Mouse (Mus musculus) neural tube, embryonic 15.5 days (tissue): ENCODE measurements at regions not wholly inside any gene's neighbourhood (a gene's known extent, or its start where the extent isn't known, plus 50 kb on each side); places are given as distances from the start of the nearest gene placed in this dataset.
"Not testable (repeated sequence)": the region's sequence is repeated elsewhere in the genome, so short reads cannot be mapped to it uniquely, and the experiment has no call there.

Source experiments
- ATAC-seq: fragments of 200-750 bp; cut with Nextera tagmentation; 2 replicates; pipeline ENCODE4 v1.8.0; 2017; ENCODE audit warnings: mild to moderate bottlenecking, moderate TSS enrichment, moderate library complexity; ENCODE audit not compliant: low FRiP score
- H3K27ac ChIP-seq: fragments of 300-500 bp; sonication (generic); replicated peaks from 2 replicates; pipeline ENCODE4 v1.5.1; 2015; ENCODE audit warnings: mild to moderate bottlenecking, inconsistent platforms
- H3K27me3 ChIP-seq: fragments of 300-500 bp; sonication (generic); replicated peaks from 2 replicates; pipeline ENCODE4 v1.6.1; 2015; ENCODE audit warnings: inconsistent platforms
- H3K36me3 ChIP-seq: fragments of 300-500 bp; sonication (generic); 2 replicates; pipeline ENCODE4 v1.6.1; 2015; ENCODE audit warnings: inconsistent platforms
- H3K4me1 ChIP-seq: fragments of 300-500 bp; sonication (generic); 2 replicates; pipeline ENCODE4 v1.6.1; 2015; ENCODE audit warnings: inconsistent platforms
- H3K4me2 ChIP-seq: fragments of 300-500 bp; sonication (generic); 2 replicates; pipeline ENCODE4 v1.6.1; 2015; ENCODE audit warnings: inconsistent platforms, mild to moderate bottlenecking, moderate library complexity
- H3K4me3 ChIP-seq: fragments of 300-500 bp; sonication (generic); replicated peaks from 2 replicates; pipeline ENCODE4 v1.5.1; 2015; ENCODE audit warnings: mild to moderate bottlenecking, inconsistent platforms
- H3K9ac ChIP-seq: fragments of 300-500 bp; sonication (generic); replicated peaks from 2 replicates; pipeline ENCODE4 v1.6.1; 2015; ENCODE audit warnings: mild to moderate bottlenecking, inconsistent platforms
- H3K9me3 ChIP-seq: fragments of 300-500 bp; sonication (generic); replicated peaks from 2 replicates; pipeline ENCODE4 v1.6.1; 2016; ENCODE audit warnings: inconsistent platforms
- WGBS: fragments of 180-500 bp; shearing (Covaris S2); methylation state at CpG from one replicate; pipeline ENCODE4 v1.1.7; 2015; ENCODE audit warnings: mixed read lengths; 5-methylcytosine and 5-hydroxymethylcytosine counted together

GRCm38 (mm10) chr5:129294861-129295542 lies 198.5 kb downstream of the Adgrd1 start:
- not testable (repeated sequence) for H3K9ac ChIP-seq, ATAC-seq, H3K9me3 ChIP-seq, H3K4me1 ChIP-seq, H3K4me2 ChIP-seq, H3K27ac ChIP-seq, H3K4me3 ChIP-seq, H3K27me3 ChIP-seq, H3K36me3 ChIP-seq
- WGBS = 79% methylated on average over 8 of the region's 8 CpGs

- Histone ChIP-seq H3K4me2 (no peak overlapping the region), H3K36me3 (no peaks in the 10 kb centered on the region), H3K27ac (peak overlapping the region; percentile 51), H3K9me3 (no peaks in the 10 kb centered on the region), H3K4me1 (peaks cover 6% of the 10 kb centered on the region; the same call in 1 of the 2 replicates), H3K9ac (no peak overlapping the region), H3K27me3 (no peaks in the 10 kb centered on the region), H3K4me3 (no peak overlapping the region)
- peak; percentile 21; the same call in 1 of the 2 replicates for ATAC-seq
- 25% methylated on average over 11 of the region's 11 CpGs for WGBS
Measured at GRCm38 (mm10) chr5:129297657-129298349, 201.3 kb downstream of the Adgrd1 start.

GRCm38 (mm10) chr5:129298646-129299455 lies 202.2 kb upstream of the Sfswap start:
- H3K9ac ChIP-seq = no peak overlapping the region
- no peak for ATAC-seq
- no peaks in the 10 kb centered on the region for H3K27me3 ChIP-seq
- H3K9me3 ChIP-seq = no peaks in the 10 kb centered on the region
- no peak overlapping the region for H3K4me3 ChIP-seq
- WGBS = 12% methylated on average over 11 of the region's 11 CpGs
- H3K4me2 ChIP-seq = no peak overlapping the region
- H3K36me3 ChIP-seq = no peaks in the 10 kb centered on the region
- no peak overlapping the region for H3K27ac ChIP-seq
- peaks cover 6% of the 10 kb centered on the region; the same call in 1 of the 2 replicates for H3K4me1 ChIP-seq

GRCm38 (mm10) chr5:129299456-129299765 lies 201.6 kb upstream of the Sfswap start:
- ATAC-seq = no peak
- H3K9me3 ChIP-seq = no peaks in the 10 kb centered on the region
- 63% methylated on average over 2 of the region's 2 CpGs for WGBS
- no peak overlapping the region for H3K4me2 ChIP-seq
- no peak overlapping the region for H3K4me3 ChIP-seq
- no peaks in the 10 kb centered on the region for H3K27me3 ChIP-seq
- H3K27ac ChIP-seq = no peak overlapping the region
- no peaks in the 10 kb centered on the region for H3K36me3 ChIP-seq
- H3K9ac ChIP-seq = no peak overlapping the region
- peaks cover 6% of the 10 kb centered on the region; the same call in 1 of the 2 replicates for H3K4me1 ChIP-seq

- Histone ChIP-seq H3K27me3 (no peaks in the 10 kb centered on the region), H3K4me1 (peaks cover 6% of the 10 kb centered on the region; the same call in 1 of the 2 replicates), H3K36me3 (no peaks in the 10 kb centered on the region), H3K4me3 (no peak overlapping the region), H3K9me3 (no peaks in the 10 kb centered on the region), H3K27ac (no peak overlapping the region), H3K9ac (no peak overlapping the region), H3K4me2 (no peak overlapping the region)
- no peak for ATAC-seq
- 93% methylated on average over 6 of the region's 6 CpGs for WGBS
Measured at GRCm38 (mm10) chr5:129300423-129300822, 200.6 kb upstream of the Sfswap start.

- Histone ChIP-seq H3K27ac (no peak overlapping the region), H3K9ac (no peak overlapping the region), H3K4me2 (no peak overlapping the region), H3K4me1 (peaks cover 17% of the 10 kb centered on the region), H3K4me3 (no peak overlapping the region), H3K9me3 (no peaks in the 10 kb centered on the region), H3K36me3 (no peaks in the 10 kb centered on the region), H3K27me3 (no peaks in the 10 kb centered on the region)
- ATAC-seq = no peak
- WGBS = 64% methylated on average over 9 of the region's 9 CpGs
Measured at GRCm38 (mm10) chr5:129315626-129316025, 185.4 kb upstream of the Sfswap start.

GRCm38 (mm10) chr5:129331094-129331523 lies 169.9 kb upstream of the Sfswap start:
- H3K4me2 ChIP-seq = peak overlapping the region; percentile 16; the same call in 1 of the 2 replicates
- no peaks in the 10 kb centered on the region for H3K27me3 ChIP-seq
- no peaks in the 10 kb centered on the region for H3K36me3 ChIP-seq

GRCm38 (mm10) chr5:129332014-129332413 lies 169.0 kb upstream of the Sfswap start:
- no peak for ATAC-seq
- no peaks in the 10 kb centered on the region for H3K36me3 ChIP-seq
- no peaks in the 10 kb centered on the region for H3K9me3 ChIP-seq
- peaks cover 7% of the 10 kb centered on the region for H3K4me1 ChIP-seq
- no peak overlapping the region for H3K9ac ChIP-seq
- no peaks in the 10 kb centered on the region for H3K27me3 ChIP-seq
- H3K4me2 ChIP-seq = no peak overlapping the region
- WGBS = 93% methylated on average over 3 of the region's 3 CpGs
- H3K27ac ChIP-seq = no peak overlapping the region
- no peak overlapping the region for H3K4me3 ChIP-seq

More at GRCm38 (mm10) chr5:129331094-129331523, 169.9 kb upstream of the Sfswap start:
- Histone ChIP-seq H3K27ac (no peak overlapping the region), H3K9me3 (no peaks in the 10 kb centered on the region), H3K4me1 (peaks cover 7% of the 10 kb centered on the region), H3K9ac (no peak overlapping the region), H3K4me3 (no peak overlapping the region)
- ATAC-seq = peak; percentile 14; the same call in 1 of the 2 replicates
- WGBS = 10% methylated on average over 11 of the region's 11 CpGs

- Histone ChIP-seq H3K4me2 (no peak overlapping the region), H3K27me3 (no peaks in the 10 kb centered on the region), H3K9ac (no peak overlapping the region), H3K27ac (no peak overlapping the region), H3K4me1 (0 out of 2 replicates have a peak, but pooled peaks cover 5% of the 10 kb centered on the region), H3K4me3 (no peak overlapping the region), H3K9me3 (no peaks in the 10 kb centered on the region), H3K36me3 (no peaks in the 10 kb centered on the region)
- ATAC-seq = no peak
- WGBS = 69% methylated on average over 7 of the region's 7 CpGs
Measured at GRCm38 (mm10) chr5:129338511-129338910, 162.5 kb upstream of the Sfswap start.

- H3K27ac ChIP-seq = no peak overlapping the region
- H3K4me3 ChIP-seq = no peak overlapping the region
- ATAC-seq = no peak
- H3K4me2 ChIP-seq = no peak overlapping the region
- no peaks in the 10 kb centered on the region for H3K27me3 ChIP-seq
- peaks cover 14% of the 10 kb centered on the region for H3K4me1 ChIP-seq
- H3K36me3 ChIP-seq = no peaks in the 10 kb centered on the region
- H3K9me3 ChIP-seq = no peaks in the 10 kb centered on the region
- WGBS = 49% methylated on average over 12 of the region's 12 CpGs
- no peak overlapping the region for H3K9ac ChIP-seq
Measured at GRCm38 (mm10) chr5:129344038-129344437, 157.0 kb upstream of the Sfswap start.

- WGBS = 60% methylated on average over 12 of the region's 12 CpGs
- Histone ChIP-seq H3K27me3 (no peaks in the 10 kb centered on the region), H3K4me2 (no peak overlapping the region), H3K9ac (no peak overlapping the region), H3K27ac (no peak overlapping the region), H3K9me3 (no peaks in the 10 kb centered on the region), H3K4me1 (peaks cover 18% of the 10 kb centered on the region), H3K4me3 (no peak overlapping the region), H3K36me3 (no peaks in the 10 kb centered on the region)
- ATAC-seq = no peak
Measured at GRCm38 (mm10) chr5:129350024-129350423, 151.0 kb upstream of the Sfswap start.
